Mouse (Mus musculus): ENCODE measurements around the gene Ttc29.

The Ttc29 gene

GRCm38 (mm10) chr8:78426875-78427768, 214.0 kb downstream of the Ttc29 start:
- DNase-seq, result no peak

DNA sequence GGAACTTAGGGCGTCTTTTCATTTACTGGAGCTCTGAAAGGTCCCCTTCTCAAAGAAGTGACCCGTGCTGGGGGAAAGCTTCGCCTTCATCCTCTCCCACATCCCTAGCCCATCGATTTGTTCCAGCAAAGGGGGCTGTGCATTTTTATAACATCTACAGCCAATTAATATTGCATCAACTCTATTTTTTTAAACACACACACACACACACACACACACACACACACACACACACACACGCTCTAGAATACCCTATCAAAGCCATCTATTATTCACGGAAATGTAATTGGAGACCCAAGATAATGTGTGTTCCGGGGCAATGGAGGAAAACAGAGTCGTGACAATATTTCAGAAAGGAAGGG, 214.7 kb downstream of the Ttc29 start:
- DNase-seq, result no peak

DNA sequence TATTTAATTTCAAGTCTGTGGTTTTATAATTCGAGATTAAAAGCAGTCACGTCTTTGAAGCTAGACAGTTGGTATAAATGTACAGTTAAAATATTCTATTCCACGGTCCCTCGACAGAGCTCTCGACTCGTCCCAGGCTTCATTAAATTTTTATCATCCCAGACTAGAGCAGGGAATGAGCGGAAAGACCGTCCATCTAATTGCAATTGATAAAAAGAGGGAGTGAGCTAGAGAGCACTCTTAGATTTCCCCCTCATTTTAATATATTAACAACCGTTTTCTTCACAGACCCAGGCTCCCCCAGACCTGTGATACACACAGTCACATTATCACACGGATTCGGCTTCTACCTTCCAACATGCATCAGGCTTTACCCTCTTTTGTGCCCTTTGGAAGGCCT, 215.1 kb downstream of the Ttc29 start:
- DNase-seq, result no peak

GRCm38 (mm10) chr8:78431356-78431755, 218.3 kb downstream of the Ttc29 start:
- DNase-seq, result peak; percentile 82

DNA sequence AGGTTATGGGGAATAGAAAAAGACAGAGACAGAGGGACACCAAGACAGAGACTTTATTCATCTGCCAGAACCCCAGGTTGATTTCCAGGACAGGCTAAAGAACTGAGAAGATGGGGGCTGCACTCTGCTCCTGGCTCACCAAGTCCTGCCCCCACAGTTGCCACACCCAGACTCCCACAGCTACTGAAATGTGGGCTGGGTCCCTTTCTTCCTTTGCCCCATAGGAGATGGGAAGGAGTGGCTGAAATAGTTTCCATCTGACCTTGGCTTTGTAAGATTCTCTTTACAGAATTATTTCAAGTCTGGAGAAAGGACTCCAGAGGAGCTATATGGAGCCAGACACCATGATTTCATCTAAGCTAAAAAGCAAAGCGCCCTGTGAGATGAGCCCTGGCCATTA, 219.4 kb downstream of the Ttc29 start:
- no peak for DNase-seq

GRCm38 (mm10) chr8:78433318-78433717, 220.2 kb downstream of the Ttc29 start:
- DNase-seq, result no peak

DNA sequence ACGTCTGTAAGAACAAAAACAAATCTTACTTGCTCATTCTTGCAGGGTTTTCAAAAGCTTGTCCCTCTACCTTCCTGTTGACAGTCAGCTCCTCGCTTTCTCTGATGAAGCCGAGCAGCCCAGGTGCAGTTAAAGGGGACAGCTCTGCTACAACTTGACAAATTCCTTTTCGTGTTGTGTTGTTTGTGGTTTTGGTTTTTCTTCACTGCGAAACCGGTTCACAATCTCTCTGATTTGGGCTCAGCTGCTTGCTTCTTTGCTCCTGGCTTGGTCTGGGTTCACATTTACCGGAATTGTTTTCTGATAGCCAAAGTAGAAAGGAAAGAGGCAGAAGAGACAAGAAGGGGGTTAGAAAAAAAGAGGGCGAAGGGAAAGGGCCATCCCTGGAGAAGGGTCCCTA, 221.2 kb downstream of the Ttc29 start:
- no peak for DNase-seq

DNA sequence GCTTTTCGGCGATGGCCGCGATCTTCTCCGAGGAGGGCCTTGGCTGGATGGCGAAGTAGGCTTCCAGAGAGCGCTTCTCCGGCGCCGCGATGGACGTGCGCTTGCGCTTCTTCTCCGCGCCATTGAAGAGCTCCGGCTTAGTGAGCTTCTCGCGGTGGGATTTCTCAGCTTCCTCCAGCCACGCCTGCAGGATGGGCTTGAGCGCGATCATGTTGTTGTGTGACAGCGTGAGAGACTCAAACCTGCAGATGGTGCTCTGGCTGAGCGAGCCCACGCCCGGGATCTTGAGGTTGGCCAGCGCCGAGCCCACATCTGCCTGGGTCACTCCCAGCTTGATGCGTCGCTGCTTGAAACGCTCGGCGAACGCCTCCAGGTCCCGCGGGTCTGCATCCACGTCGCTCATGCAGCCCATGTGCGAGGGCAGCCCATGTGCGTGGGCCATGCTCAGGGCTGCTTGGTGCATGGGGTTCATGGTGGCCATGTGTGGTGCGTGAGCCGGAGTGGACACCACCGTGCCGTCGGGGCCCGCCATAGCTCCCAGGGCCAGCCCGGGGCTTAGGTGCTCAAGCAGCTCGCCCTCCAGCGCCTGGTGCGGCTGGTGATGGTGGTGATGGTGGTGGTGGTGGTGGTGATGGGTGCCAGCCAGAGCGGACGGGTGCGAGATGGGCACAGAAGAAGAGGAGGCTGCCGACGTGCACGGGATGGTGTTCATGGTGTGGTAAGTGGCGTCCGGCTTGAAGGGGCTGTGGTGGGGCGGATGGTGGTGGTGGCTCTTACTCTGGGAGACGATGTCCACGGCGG, 221.9 kb downstream of the Ttc29 start:
- DNase-seq, result no peak

- no peak for DNase-seq
Measured at GRCm38 (mm10) chr8:78435624-78435960, 222.5 kb downstream of the Ttc29 start.

- peak; percentile 35 for DNase-seq
Measured at GRCm38 (mm10) chr8:78436071-78436651, 223.1 kb downstream of the Ttc29 start, which contains the start of gene Pou4f2. Gene Pou4f2, minus strand, starts transcription at chr8:78436645.

GRCm38 (mm10) chr8:78436661-78437060, 223.6 kb downstream of the Ttc29 start:
- DNase-seq, result no peak

- DNase-seq, result peak; percentile 8
Measured at GRCm38 (mm10) chr8:78437140-78438045, 224.3 kb downstream of the Ttc29 start.

GRCm38 (mm10) chr8:78438121-78438520, 225.0 kb downstream of the Ttc29 start:
- DNase-seq, result peak; percentile 85

DNA sequence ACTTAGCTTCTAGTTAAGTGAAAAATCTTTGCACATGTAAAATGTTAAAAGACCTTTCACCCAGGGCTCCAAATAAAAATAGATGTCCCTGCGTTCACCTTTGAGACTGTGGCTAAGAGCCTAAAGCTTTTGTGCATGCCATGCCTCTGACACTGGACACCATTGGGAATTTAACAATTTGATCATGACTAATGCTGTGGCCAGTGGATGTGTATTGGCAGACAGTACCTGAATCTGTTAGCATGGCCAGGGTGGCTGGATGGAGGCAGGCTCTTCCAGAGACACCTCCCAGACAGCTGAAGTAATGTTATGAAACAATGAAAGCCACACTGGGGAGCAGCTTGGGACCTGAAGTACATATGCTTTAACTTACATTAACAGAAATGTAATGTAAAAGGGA, 229.7 kb downstream of the Ttc29 start:
- no peak for DNase-seq
